Mouse (Mus musculus) kidney, adult 18-20 months (tissue): ENCODE data around the gene Myo9a.
"Not testable (repeated sequence)": the region's sequence is repeated elsewhere in the genome, so short reads cannot be mapped to it uniquely, and the experiment has no call there.

Source experiments
- DNase-seq: peaks from one replicate; pipeline ENCODE4 v3.0.0; 2021

The Myo9a gene

GRCm38 (mm10) chr9:59751966-59752365 lies 1.3 kb downstream of the Myo9a start:
- DNase-seq: no peak

DNA sequence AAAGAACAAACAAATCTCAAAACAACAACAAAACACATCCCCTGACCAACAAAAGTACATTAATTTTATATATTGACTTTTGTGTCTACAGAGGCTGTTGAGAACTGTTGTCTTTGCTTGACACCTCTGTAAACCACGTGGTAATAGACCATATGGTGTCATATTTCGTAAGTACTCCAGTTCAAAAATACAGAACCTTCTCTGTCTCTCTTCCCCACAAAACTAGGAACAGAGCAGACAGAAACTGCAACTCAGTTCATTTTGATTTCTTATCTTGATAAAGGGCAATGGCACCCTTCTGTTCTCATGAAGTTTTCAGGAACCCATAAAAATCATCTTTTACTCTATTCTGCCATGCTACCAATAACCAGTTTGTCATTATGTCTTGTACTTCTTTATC lies 4.5 kb downstream of the Myo9a start:
- no peak for DNase-seq

- not testable (repeated sequence) for DNase-seq
These were observed 6.3 kb downstream of the Myo9a start for GRCm38 (mm10) chr9:59757016-59757415.

- no peak for DNase-seq
These were observed 9.8 kb downstream of the Myo9a start for GRCm38 (mm10) chr9:59760515-59760914.

DNA sequence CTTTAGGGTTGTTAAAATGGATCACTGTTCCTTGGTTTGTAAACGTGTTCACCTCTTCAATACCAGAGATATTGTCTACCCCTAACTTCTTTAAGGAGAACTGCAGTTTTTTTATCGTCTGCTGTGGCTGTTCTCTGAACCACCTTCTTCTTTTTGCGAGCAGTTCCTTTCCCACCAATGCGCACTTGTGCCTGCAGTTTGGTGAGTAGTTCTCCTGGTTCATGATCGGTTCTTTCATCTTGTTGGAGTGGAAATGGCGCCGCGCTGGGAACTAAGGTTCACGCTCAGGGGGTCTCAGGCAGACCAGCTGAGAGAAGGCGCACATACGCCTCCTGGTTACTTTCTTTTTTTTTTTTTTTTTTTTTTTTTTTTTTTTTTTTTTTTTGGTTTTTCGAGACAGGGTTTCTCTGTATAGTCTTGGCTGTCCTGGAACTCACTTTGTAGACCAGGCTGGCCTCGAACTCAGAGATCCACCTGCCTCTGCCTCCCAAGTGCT lies 16.3 kb downstream of the Myo9a start:
- DNase-seq: not testable (repeated sequence)

DNA sequence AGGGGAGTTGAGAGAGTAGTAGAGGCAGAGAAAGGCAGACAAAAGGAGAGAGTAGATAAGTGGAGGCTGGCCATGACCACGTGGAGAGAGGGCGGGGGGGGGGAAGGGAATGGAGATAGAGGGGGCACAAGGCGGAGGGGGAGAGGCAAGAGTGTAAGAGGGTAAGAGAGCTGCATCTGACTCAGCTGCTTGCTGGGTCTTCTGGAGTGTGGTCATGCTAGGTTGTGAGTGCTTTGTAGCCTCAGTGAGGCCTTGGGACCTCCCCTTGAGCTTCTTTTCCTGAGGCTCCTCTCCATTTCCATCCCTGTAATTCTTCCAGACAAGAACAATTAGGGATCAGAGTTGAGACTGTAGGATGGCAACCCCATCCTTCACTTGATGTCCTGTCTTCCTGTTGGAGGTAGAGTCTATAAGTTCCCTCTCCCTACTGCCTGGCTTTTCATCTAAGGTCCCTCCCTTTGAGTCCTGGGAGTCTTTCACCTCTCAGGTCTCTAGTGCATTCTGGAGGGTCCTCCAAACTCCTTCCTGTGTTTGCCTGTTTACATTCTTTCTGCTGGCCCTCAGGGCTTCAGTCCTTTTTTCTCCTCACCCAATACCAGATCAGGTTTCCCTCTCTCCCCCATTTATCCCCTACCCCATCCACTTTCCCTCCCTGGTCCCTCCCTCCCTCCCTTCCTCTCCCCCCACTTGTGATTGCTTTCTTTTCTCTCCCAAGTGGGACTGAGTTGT lies 55.5 kb downstream of the Myo9a start:
- not testable (repeated sequence) for DNase-seq

DNA sequence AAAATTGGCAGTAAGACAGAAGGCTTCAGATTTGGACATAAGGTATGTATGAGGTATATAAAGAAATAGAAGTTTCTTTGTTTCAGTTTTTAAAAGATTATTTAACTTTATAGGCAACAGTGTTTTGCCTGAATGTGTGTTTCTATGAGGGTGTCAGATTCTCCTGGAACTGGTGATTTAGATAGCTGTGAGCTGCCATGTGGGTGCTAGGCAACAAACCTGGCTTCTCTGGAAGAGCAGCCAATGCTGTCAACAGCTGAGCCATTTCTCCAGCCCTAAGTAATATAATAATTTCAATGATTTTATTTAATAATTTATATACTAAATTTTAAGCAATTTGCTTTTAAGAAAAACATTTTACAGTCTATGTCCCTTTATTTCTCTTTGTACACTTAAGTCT lies 133.9 kb downstream of the Myo9a start:
- no peak for DNase-seq

DNA sequence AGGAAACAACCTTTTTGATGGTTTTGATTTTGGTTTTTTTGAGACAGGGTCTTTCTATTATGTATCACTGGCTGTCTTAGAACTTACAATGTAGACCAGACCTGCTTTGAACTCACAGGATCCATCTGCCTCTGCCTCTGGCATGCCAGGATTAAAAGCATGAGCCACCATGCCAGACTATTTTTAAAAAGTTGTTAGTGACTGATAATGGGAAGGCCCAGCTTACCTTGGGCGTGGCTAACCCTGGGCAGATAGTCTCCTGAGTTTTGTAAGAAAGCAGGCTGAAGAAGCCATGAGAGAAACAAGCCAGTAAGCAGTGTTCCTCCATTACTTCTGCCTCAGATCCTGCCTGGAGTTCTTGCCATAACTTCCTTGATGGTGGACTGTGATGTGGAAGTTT lies 152.7 kb downstream of the Myo9a start:
- DNase-seq: no peak

GRCm38 (mm10) chr9:59914761-59915160 lies 164.1 kb downstream of the Myo9a start:
- no peak for DNase-seq

- no peak for DNase-seq
These were observed 179.6 kb downstream of the Myo9a start for GRCm38 (mm10) chr9:59930248-59930647.

GRCm38 (mm10) chr9:59935866-59936265 lies 185.2 kb downstream of the Myo9a start:
- not testable (repeated sequence) for DNase-seq

DNA sequence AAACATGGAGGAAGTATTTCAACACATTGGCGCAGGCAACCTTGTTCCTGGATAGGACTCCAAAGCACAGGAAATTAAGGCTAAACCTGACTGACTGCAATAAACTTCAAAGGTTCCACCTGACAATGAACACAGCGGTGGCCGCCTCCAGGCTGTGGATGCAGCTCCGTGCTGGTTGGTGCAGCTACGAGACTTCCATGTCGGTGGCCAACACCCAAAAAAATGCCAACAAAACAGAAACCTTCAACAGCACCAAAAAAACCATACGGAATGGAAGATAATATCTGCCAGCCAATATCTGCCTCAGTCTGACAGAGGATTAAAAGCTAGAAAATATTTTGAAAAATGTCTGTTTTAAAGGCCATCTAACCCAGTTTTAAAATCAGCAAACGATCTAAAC lies 187.8 kb downstream of the Myo9a start:
- no peak for DNase-seq

DNA sequence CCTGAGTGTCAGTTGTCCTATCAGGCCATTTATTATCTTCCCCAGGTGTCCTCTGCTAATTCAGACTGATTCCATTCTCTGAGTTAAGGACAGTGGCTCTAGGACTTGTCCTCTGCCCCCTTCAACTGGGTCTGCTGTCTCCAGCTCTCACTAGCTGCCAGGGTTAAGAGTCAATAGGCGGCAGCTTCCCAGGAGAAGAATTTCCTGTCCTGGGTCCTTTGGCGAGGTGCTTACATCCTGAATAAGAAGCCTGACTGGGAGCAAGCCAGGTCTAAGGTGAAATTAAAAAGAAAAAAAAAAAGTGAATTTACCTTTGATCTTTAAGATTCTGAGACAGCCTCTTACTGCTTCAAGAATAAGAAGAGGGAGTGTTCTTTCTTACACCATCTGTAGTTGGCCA lies 189.0 kb downstream of the Myo9a start:
- no peak for DNase-seq

- DNase-seq: no peak
These were observed 190.5 kb downstream of the Myo9a start for GRCm38 (mm10) chr9:59940913-59941884.

DNA sequence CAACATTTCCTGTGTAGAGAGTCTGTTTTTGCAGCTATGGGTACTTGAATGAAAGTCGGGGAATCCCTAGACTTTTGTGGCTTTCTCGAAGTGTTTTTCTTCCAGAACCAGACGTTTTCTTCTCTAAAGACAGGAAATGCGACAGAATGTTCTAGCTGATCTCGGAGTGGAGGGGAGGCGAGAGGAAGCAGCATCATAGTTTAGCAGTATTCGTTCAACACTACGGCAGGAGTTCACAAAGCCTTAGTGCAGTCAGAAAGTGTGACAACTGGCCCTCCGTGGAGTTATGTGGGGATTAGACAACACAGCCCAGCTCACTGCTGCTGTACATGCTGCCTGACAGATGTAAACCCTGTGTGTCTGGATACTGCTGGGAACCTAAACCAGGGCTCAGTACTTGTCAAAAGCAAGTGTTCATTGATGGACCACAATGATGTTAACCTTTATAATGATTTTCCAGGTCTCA lies 191.2 kb downstream of the Myo9a start:
- no peak for DNase-seq

- DNase-seq: no peak
These were observed 191.9 kb downstream of the Myo9a start for GRCm38 (mm10) chr9:59942501-59943085.

GRCm38 (mm10) chr9:59943826-59944225 lies 193.1 kb downstream of the Myo9a start:
- no peak for DNase-seq

- DNase-seq: no peak
These were observed 194.5 kb downstream of the Myo9a start for GRCm38 (mm10) chr9:59945241-59945640.

DNA sequence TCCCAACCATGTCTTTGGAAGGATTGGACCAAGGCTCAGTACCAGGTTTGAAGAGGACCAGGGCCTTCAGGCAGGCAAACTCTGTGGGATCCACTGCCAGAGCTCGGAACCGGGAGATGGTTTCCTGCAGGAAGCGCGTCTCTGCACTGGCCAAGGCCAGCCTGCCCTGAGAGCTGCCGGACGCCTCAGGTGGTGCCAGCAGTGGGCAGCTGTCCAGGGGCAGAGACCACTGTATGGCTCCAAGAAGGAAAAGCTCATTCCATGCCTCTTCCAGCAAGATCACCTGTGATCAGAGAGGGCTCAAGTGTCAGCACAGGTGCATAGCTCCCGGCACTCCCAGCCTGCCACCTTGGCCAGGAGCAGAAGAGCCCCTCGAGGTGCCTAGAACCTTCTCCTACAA lies 196.6 kb downstream of the Myo9a start:
- no peak for DNase-seq

- no peak for DNase-seq
These were observed 197.5 kb downstream of the Myo9a start for GRCm38 (mm10) chr9:59948226-59948625.

DNA sequence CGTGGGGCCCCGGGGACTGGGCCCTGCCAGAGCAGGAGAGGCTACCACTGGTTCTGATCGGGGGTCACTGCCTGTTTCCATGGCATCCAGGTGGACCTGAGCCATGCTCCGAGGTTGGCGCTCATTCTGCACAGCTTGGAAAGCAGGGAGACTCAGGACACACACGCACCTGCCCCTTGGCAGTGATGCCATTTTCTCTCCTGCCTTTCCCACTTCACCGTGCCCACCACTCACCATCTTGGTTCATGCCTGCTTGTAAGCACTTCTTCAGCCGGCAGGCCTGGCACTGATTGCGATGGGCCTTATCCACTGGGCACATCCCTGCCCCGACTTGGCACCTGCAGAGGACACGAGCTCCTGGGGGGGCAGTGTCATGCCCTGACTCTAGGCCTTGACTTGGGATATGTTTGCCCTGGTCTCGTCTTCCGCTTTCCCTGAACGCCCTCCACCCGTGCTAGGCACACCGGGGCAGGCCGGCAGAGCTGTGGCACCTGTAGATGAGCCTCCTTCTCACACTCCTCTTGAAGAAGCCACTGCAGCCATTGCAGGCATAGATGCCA lies 198.1 kb downstream of the Myo9a start:
- DNase-seq: no peak

GRCm38 (mm10) chr9:59949511-59949910 lies 198.8 kb downstream of the Myo9a start:
- no peak for DNase-seq

DNA sequence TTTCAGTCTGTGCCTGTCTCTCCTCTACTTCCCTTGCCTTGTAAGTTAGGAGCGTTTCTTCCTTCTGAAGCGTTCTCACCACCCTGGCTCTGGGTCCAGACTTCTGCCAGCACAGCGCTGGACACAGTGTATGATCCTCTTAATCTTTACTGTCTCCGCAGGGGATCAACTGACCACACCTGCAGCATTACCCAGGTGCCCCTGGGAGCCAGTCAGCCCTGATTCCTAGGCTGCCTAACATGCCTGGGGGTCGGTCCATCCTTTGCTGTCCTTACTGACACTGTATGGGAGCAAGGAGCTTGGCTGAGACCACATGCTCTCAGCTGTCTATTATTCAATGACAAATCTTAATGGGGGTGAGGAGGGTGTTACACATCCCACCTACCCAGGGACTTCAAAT lies 199.3 kb downstream of the Myo9a start:
- DNase-seq: no peak
